Mouse (Mus musculus) bone marrow, adult 2 months (tissue): ENCODE measurements at regions not wholly inside any gene's neighbourhood (a gene's known extent, or its start where the extent isn't known, plus 50 kb on each side); places are given as distances from the start of the nearest gene placed in this dataset.

Source experiments
- H3K27ac ChIP-seq: fragments of 200-500 bp; 2 replicates; pipeline ENCODE4 v1.5.1; 2012; ENCODE audit warnings: low read depth, mild to moderate bottlenecking, control low read depth, inconsistent platforms, low read length; ENCODE audit not compliant: control insufficient read depth, poor library complexity, insufficient read depth
- H3K4me1 ChIP-seq: fragments of 200-500 bp; 2 replicates; pipeline ENCODE4 v1.6.1; 2011; ENCODE audit warnings: low read length; ENCODE audit not compliant: control insufficient read depth, insufficient read depth
- H3K4me3 ChIP-seq: fragments of 200-500 bp; replicated peaks from 2 replicates; pipeline ENCODE3; 2011; ENCODE audit warnings: mild to moderate bottlenecking, low read depth, low read length, control low read depth; ENCODE audit not compliant: control insufficient read depth
- CTCF ChIP-seq: fragments of 200-500 bp; IDR thresholded peaks from 2 replicates; pipeline ENCODE4 v1.5.1; 2011; ENCODE audit warnings: low read length, control low read depth; ENCODE audit not compliant: control insufficient read depth, insufficient read depth
- POLR2A ChIP-seq: fragments of 200-500 bp; IDR thresholded peaks from 2 replicates; pipeline ENCODE4 v1.6.1; 2011; ENCODE audit warnings: low read depth, mild to moderate bottlenecking, control low read depth, low read length, borderline replicate concordance; ENCODE audit not compliant: control insufficient read depth
- WGBS: fragments of 180-500 bp; shearing (Covaris S2); methylation state at CpG from one replicate; pipeline ENCODE4 v1.1.7; 2018; 5-methylcytosine and 5-hydroxymethylcytosine counted together

- TF ChIP-seq CTCF (no peak), POLR2A (no peak)
- no peak overlapping the region for H3K4me3 ChIP-seq
- 80% methylated on average over 10 of the region's 10 CpGs for WGBS
- H3K4me1 ChIP-seq = no peaks in the 10 kb centered on the region
- no peak overlapping the region for H3K27ac ChIP-seq
Measured at GRCm38 (mm10) chr5:119613981-119614770, 56.3 kb upstream of the Tbx3 start.

GRCm38 (mm10) chr5:119615681-119616080, 54.8 kb upstream of the Tbx3 start:
- no peak overlapping the region for H3K4me3 ChIP-seq
- 59% methylated on average over 5 of the region's 5 CpGs for WGBS

GRCm38 (mm10) chr5:119617856-119618255, 52.6 kb upstream of the Tbx3 start:
- Histone ChIP-seq H3K4me1 (no peaks in the 10 kb centered on the region), H3K27ac (no peak overlapping the region), H3K4me3 (no peak overlapping the region)
- WGBS = 86% methylated on average over 2 of the region's 2 CpGs
- TF ChIP-seq POLR2A (no peak), CTCF (no peak)

More at GRCm38 (mm10) chr5:119615681-119616080, 54.8 kb upstream of the Tbx3 start:
- Histone ChIP-seq H3K27ac (no peak overlapping the region), H3K4me1 (no peaks in the 10 kb centered on the region)
- no peak for TF ChIP-seq POLR2A
- no peak for TF ChIP-seq CTCF

- WGBS = 68% methylated on average over 8 of the region's 8 CpGs
- no peak overlapping the region for H3K4me3 ChIP-seq
- H3K4me1 ChIP-seq = no peaks in the 10 kb centered on the region
- TF ChIP-seq POLR2A = no peak
- no peak for TF ChIP-seq CTCF
- H3K27ac ChIP-seq = no peak overlapping the region
Measured at GRCm38 (mm10) chr5:119619906-119620305, 50.6 kb upstream of the Tbx3 start.
